Mouse (Mus musculus) liver, embryonic 16.5 days (tissue): ENCODE results near the gene Ddx42. TPM values are rescaled to one million over a fixed set of nuclear protein-coding genes. Genes with fewer than 3 reads are reported as not detected.

Source experiments
- ATAC-seq: fragments of 200-750 bp; cut with Nextera tagmentation; 2 replicates; pipeline ENCODE4 v1.8.0; 2017; ENCODE audit warnings: low read depth, mild to moderate bottlenecking, moderate number of reproducible peaks, moderate library complexity
- H3K27ac ChIP-seq: fragments of 300-500 bp; sonication (generic); 2 replicates; pipeline ENCODE4 v1.5.1; 2014; ENCODE audit warnings: mild to moderate bottlenecking, low read length
- H3K27me3 ChIP-seq: fragments of 300-500 bp; sonication (generic); 2 replicates; pipeline ENCODE4 v1.6.1; 2014; ENCODE audit warnings: low read depth, low read length, mixed read lengths; ENCODE audit not compliant: control insufficient read depth, insufficient read depth
- H3K36me3 ChIP-seq: fragments of 300-500 bp; sonication (generic); 2 replicates; pipeline ENCODE4 v1.6.1; 2014; ENCODE audit warnings: mild to moderate bottlenecking; ENCODE audit not compliant: control insufficient read depth, insufficient read depth
- H3K4me1 ChIP-seq: fragments of 300-500 bp; sonication (generic); 2 replicates; pipeline ENCODE4 v1.6.1; 2014; ENCODE audit warnings: low read depth, low read length, mixed read lengths; ENCODE audit not compliant: control insufficient read depth
- H3K4me2 ChIP-seq: fragments of 300-500 bp; sonication (generic); 2 replicates; pipeline ENCODE4 v1.6.1; 2014; ENCODE audit warnings: low read depth, low read length, mixed read lengths
- H3K4me3 ChIP-seq: fragments of 300-500 bp; sonication (generic); 2 replicates; pipeline ENCODE4 v1.5.1; 2014; ENCODE audit warnings: low read depth, mild to moderate bottlenecking, low read length
- H3K9ac ChIP-seq: fragments of 300-500 bp; sonication (generic); 2 replicates; pipeline ENCODE4 v1.6.1; 2014; ENCODE audit warnings: low read depth, low read length
- H3K9me3 ChIP-seq: fragments of 300-500 bp; sonication (generic); replicated peaks from 2 replicates; pipeline ENCODE4 v1.6.1; 2016; ENCODE audit warnings: low read length; ENCODE audit not compliant: control insufficient read depth
- WGBS: fragments of 180-500 bp; shearing (Covaris S2); extraction: QIAGEN DNeasy Blood & Tissue Kit; methylation state at CpG from one replicate; pipeline ENCODE4 v1.1.7; 2014; ENCODE audit not compliant: insufficient replicate concordance; 5-methylcytosine and 5-hydroxymethylcytosine counted together
- polyA plus RNA-seq: library from polyadenylated mRNA; unstranded; fragments of >200 nt; fragmentation: Nextera tagmentation; extraction: Ambion mirVana; gene quantifications from 2 replicates; pipeline ENCODE4 v1.2.1, GENCODE M21; 2015

The Ddx42 gene
- polyA plus RNA-seq, 1 experiment from 2014 or later = 24.7 TPM

GRCm38 (mm10) chr11:106276454-106276853, 59.7 kb downstream of the Ddx42 start, which contains the start of gene Tcam1:
Tcam1 (plus strand) TSS chr11:106276672.
- Histone ChIP-seq H3K27ac (no peak within 1 kb of the TSS), H3K9me3 (no peaks in the 10 kb centered on the region), H3K9ac (no peak within 1 kb of the TSS), H3K27me3 (no peaks in the 10 kb centered on the region), H3K36me3 (no peaks in the 10 kb centered on the region), H3K4me1 (peaks cover 22% of the 10 kb centered on the region), H3K4me3 (no peak within 1 kb of the TSS), H3K4me2 (0 out of 2 replicates have a peak within 1 kb of the TSS, but pooled peaks have one; percentile 29)
- 4% methylated on average over 25 of the region's 25 CpGs for WGBS
- no peak for ATAC-seq

- no peaks in the 10 kb centered on the region for H3K36me3 ChIP-seq
- H3K9ac ChIP-seq = no peak overlapping the region
- H3K9me3 ChIP-seq = no peaks in the 10 kb centered on the region
- no peak for ATAC-seq
- H3K27ac ChIP-seq = no peak overlapping the region
- H3K4me1 ChIP-seq = no peaks in the 10 kb centered on the region
- no peak overlapping the region for H3K4me3 ChIP-seq
- WGBS = 58% methylated on average over 6 of the region's 6 CpGs
- no peak overlapping the region for H3K4me2 ChIP-seq
- no peaks in the 10 kb centered on the region for H3K27me3 ChIP-seq
These were observed 65.7 kb downstream of the Ddx42 start for GRCm38 (mm10) chr11:106282452-106282851.

- H3K9me3 ChIP-seq = no peaks in the 10 kb centered on the region
- no peak for ATAC-seq
- H3K27ac ChIP-seq = no peak overlapping the region
- H3K4me1 ChIP-seq = no peaks in the 10 kb centered on the region
- H3K4me3 ChIP-seq = no peak overlapping the region
- WGBS = 59% methylated on average over 4 of the region's 4 CpGs
- no peaks in the 10 kb centered on the region for H3K27me3 ChIP-seq
- H3K36me3 ChIP-seq = no peaks in the 10 kb centered on the region
- no peak overlapping the region for H3K9ac ChIP-seq
- H3K4me2 ChIP-seq = no peak overlapping the region
These were observed 66.6 kb downstream of the Ddx42 start for GRCm38 (mm10) chr11:106283371-106283770.

- WGBS = 60% methylated on average over 8 of the region's 8 CpGs
- no peak for ATAC-seq
- Histone ChIP-seq H3K27me3 (no peaks in the 10 kb centered on the region), H3K9ac (no peak overlapping the region), H3K27ac (no peak overlapping the region), H3K36me3 (no peaks in the 10 kb centered on the region), H3K4me2 (no peak overlapping the region), H3K4me3 (no peak overlapping the region), H3K4me1 (no peaks in the 10 kb centered on the region), H3K9me3 (no peaks in the 10 kb centered on the region)
These were observed 67.4 kb downstream of the Ddx42 start for GRCm38 (mm10) chr11:106284126-106284525.

GRCm38 (mm10) chr11:106286206-106286605, 69.5 kb downstream of the Ddx42 start:
- Histone ChIP-seq H3K4me2 (no peak overlapping the region), H3K36me3 (no peaks in the 10 kb centered on the region), H3K9me3 (no peaks in the 10 kb centered on the region), H3K9ac (no peak overlapping the region), H3K4me1 (no peaks in the 10 kb centered on the region), H3K4me3 (no peak overlapping the region), H3K27ac (no peak overlapping the region), H3K27me3 (no peaks in the 10 kb centered on the region)
- ATAC-seq = no peak
- WGBS = 73% methylated on average over 7 of the region's 7 CpGs

GRCm38 (mm10) chr11:106286987-106287386, 70.3 kb downstream of the Ddx42 start:
- whole genome bisulfite sequencing = 57% methylated on average over 11 of the region's 11 CpGs
- no peak overlapping the region for H3K4me3 ChIP-seq
- no peaks in the 10 kb centered on the region for H3K36me3 ChIP-seq
- no peak overlapping the region for H3K27ac ChIP-seq
- no peak overlapping the region for H3K9ac ChIP-seq
- H3K9me3 ChIP-seq = no peaks in the 10 kb centered on the region
- ATAC-seq = no peak
- no peak overlapping the region for H3K4me2 ChIP-seq
- no peaks in the 10 kb centered on the region for H3K27me3 ChIP-seq
- H3K4me1 ChIP-seq = no peaks in the 10 kb centered on the region

GRCm38 (mm10) chr11:106289369-106289768, 72.6 kb downstream of the Ddx42 start:
- Histone ChIP-seq H3K4me1 (no peaks in the 10 kb centered on the region), H3K27me3 (no peaks in the 10 kb centered on the region), H3K36me3 (no peaks in the 10 kb centered on the region), H3K27ac (no peak overlapping the region), H3K9me3 (no peaks in the 10 kb centered on the region), H3K9ac (no peak overlapping the region), H3K4me3 (no peak overlapping the region), H3K4me2 (no peak overlapping the region)
- 60% methylated on average over 8 of the region's 8 CpGs for WGBS
- no peak for ATAC-seq

GRCm38 (mm10) chr11:106290376-106290775, 73.7 kb downstream of the Ddx42 start:
- no peaks in the 10 kb centered on the region for H3K9me3 ChIP-seq
- no peaks in the 10 kb centered on the region for H3K4me1 ChIP-seq
- no peaks in the 10 kb centered on the region for H3K36me3 ChIP-seq
- no peak overlapping the region for H3K9ac ChIP-seq
- WGBS = 74% methylated on average over 5 of the region's 5 CpGs
- H3K4me3 ChIP-seq = no peak overlapping the region
- no peak overlapping the region for H3K27ac ChIP-seq
- no peak overlapping the region for H3K4me2 ChIP-seq
- ATAC-seq = no peak
- H3K27me3 ChIP-seq = no peaks in the 10 kb centered on the region

GRCm38 (mm10) chr11:106291861-106292260, 75.1 kb downstream of the Ddx42 start:
- Histone ChIP-seq H3K27me3 (no peaks in the 10 kb centered on the region), H3K27ac (no peak overlapping the region)

More at GRCm38 (mm10) chr11:106291861-106292260, 75.1 kb downstream of the Ddx42 start:
- no peak for ATAC-seq
- H3K9me3 ChIP-seq = no peaks in the 10 kb centered on the region
- H3K4me3 ChIP-seq = no peak overlapping the region
- no peak overlapping the region for H3K4me2 ChIP-seq
- H3K36me3 ChIP-seq = no peaks in the 10 kb centered on the region
- WGBS = 60% methylated on average over 2 of the region's 2 CpGs
- H3K9ac ChIP-seq = no peak overlapping the region
- H3K4me1 ChIP-seq = no peaks in the 10 kb centered on the region
